Mouse (Mus musculus): Measurements from ENCODE around the gene Inpp1. TPM values are rescaled to one million over a fixed set of nuclear protein-coding genes. Genes with fewer than 3 reads are reported as not detected.

Inpp1 gene
- total and polyA plus RNA-seq, 3 experiments = 8.9 to 20.6 (median 18.3) TPM

- no peak for DNase-seq
- Histone ChIP-seq H3K36me3 (ENCODE audit: control insufficient read depth, insufficient read depth, low read length) (no peaks in the 10 kb centered on the region; the same call in 1 of the 2 replicates), H3K4me1 (ENCODE audit: control insufficient read depth, insufficient read depth, low read length) (no peaks in the 10 kb centered on the region), H3K4me3 (no peak overlapping the region), H3K9ac (ENCODE audit: low read depth, low read length) (no peak overlapping the region), H3K79me2 (replicated peaks; ENCODE audit: control insufficient read depth, insufficient read depth, low read length) (no peaks in the 10 kb centered on the region), H3K27ac (no peak overlapping the region), H3K27me3 (ENCODE audit: control insufficient read depth, insufficient read depth, low read length) (no peaks in the 10 kb centered on the region)
- intact Hi-C loops (cut with DNase I) = no loop called here
- 100% methylated on average over 1 of the region's 1 CpGs for WGBS
- TF ChIP-seq CTCF (IDR thresholded peaks at IDR 0.05) (no peak), EP300 (IDR thresholded peaks at IDR 0.05; ENCODE audit: insufficient read depth, low read depth, low read length) (no peak), POLR2A (IDR thresholded peaks at IDR 0.05; ENCODE audit: insufficient read depth, low read depth, low read length) (no peak)
Measured at GRCm38 (mm10) chr1:52787254-52787653, 30.2 kb downstream of the Inpp1 start.

GRCm38 (mm10) chr1:52765176-52766111 is 52.0 kb downstream of the Inpp1 start:
- Histone ChIP-seq H3K27me3 (ENCODE audit: control insufficient read depth, insufficient read depth, low read length) (no peaks in the 10 kb centered on the region), H3K9ac (ENCODE audit: low read depth, low read length) (no peak overlapping the region), H3K36me3 (ENCODE audit: control insufficient read depth, insufficient read depth, low read length) (no peaks in the 10 kb centered on the region), H3K79me2 (replicated peaks; ENCODE audit: control insufficient read depth, insufficient read depth, low read length) (no peaks in the 10 kb centered on the region), H3K27ac (no peak overlapping the region), H3K4me1 (ENCODE audit: control insufficient read depth, insufficient read depth, low read length) (no peaks in the 10 kb centered on the region), H3K4me3 (no peak overlapping the region)
- WGBS = 54% methylated on average over 7 of the region's 7 CpGs
- no peak for TF ChIP-seq EP300 (IDR thresholded peaks at IDR 0.05; ENCODE audit: insufficient read depth, low read depth, low read length)
- no peak for TF ChIP-seq CTCF (IDR thresholded peaks at IDR 0.05)
- no peak for TF ChIP-seq POLR2A (IDR thresholded peaks at IDR 0.05; ENCODE audit: insufficient read depth, low read depth, low read length)
- no peak for DNase-seq
- intact Hi-C loops (cut with DNase I) = no loop called here

GRCm38 (mm10) chr1:52763894-52764809 is 53.3 kb downstream of the Inpp1 start:
- no peak for TF ChIP-seq CTCF (IDR thresholded peaks at IDR 0.05)
- no peak for TF ChIP-seq EP300 (IDR thresholded peaks at IDR 0.05; ENCODE audit: insufficient read depth, low read depth, low read length)
- TF ChIP-seq POLR2A (IDR thresholded peaks at IDR 0.05; ENCODE audit: insufficient read depth, low read depth, low read length) = no peak
- Histone ChIP-seq H3K4me1 (ENCODE audit: control insufficient read depth, insufficient read depth, low read length) (no peaks in the 10 kb centered on the region), H3K27ac (no peak overlapping the region), H3K4me3 (no peak overlapping the region), H3K27me3 (ENCODE audit: control insufficient read depth, insufficient read depth, low read length) (no peaks in the 10 kb centered on the region), H3K9ac (ENCODE audit: low read depth, low read length) (no peak overlapping the region), H3K79me2 (replicated peaks; ENCODE audit: control insufficient read depth, insufficient read depth, low read length) (no peaks in the 10 kb centered on the region), H3K36me3 (ENCODE audit: control insufficient read depth, insufficient read depth, low read length) (no peaks in the 10 kb centered on the region)
- WGBS = 64% methylated on average over 4 of the region's 4 CpGs
- intact Hi-C loops (cut with DNase I) = no loop called here
- DNase-seq = no peak

- Histone ChIP-seq H3K4me3 (no peak overlapping the region), H3K27ac (no peak overlapping the region), H3K9ac (ENCODE audit: low read depth, low read length) (no peak overlapping the region), H3K27me3 (ENCODE audit: control insufficient read depth, insufficient read depth, low read length) (no peaks in the 10 kb centered on the region), H3K79me2 (replicated peaks; ENCODE audit: control insufficient read depth, insufficient read depth, low read length) (no peaks in the 10 kb centered on the region), H3K4me1 (ENCODE audit: control insufficient read depth, insufficient read depth, low read length) (no peaks in the 10 kb centered on the region), H3K36me3 (ENCODE audit: control insufficient read depth, insufficient read depth, low read length) (no peaks in the 10 kb centered on the region)
- intact Hi-C loops (cut with DNase I) = loop anchor here (10.0 kb wide), 1 partner anchor 263 kb away; no protein-coding TSS in a partner anchor
- no peak for DNase-seq
- TF ChIP-seq POLR2A (IDR thresholded peaks at IDR 0.05; ENCODE audit: insufficient read depth, low read depth, low read length) = no peak
- TF ChIP-seq EP300 (IDR thresholded peaks at IDR 0.05; ENCODE audit: insufficient read depth, low read depth, low read length) = no peak
- TF ChIP-seq CTCF (IDR thresholded peaks at IDR 0.05) = no peak
- 56% methylated on average over 1 of the region's 1 CpGs for WGBS
Measured at GRCm38 (mm10) chr1:52758174-52758573, 59.3 kb downstream of the Inpp1 start.

GRCm38 (mm10) chr1:52754331-52754730 is 63.2 kb downstream of the Inpp1 start:
- no peaks in the 10 kb centered on the region for H3K4me1 ChIP-seq (ENCODE audit: control insufficient read depth, insufficient read depth, low read length)
- intact Hi-C loops (cut with DNase I) = loop anchor here (10.0 kb wide), 1 partner anchor 260 kb away; no protein-coding TSS in a partner anchor
- no peak for TF ChIP-seq POLR2A (IDR thresholded peaks at IDR 0.05; ENCODE audit: insufficient read depth, low read depth, low read length)
- WGBS = 91% methylated on average over 1 of the region's 1 CpGs
- no peaks in the 10 kb centered on the region for H3K79me2 ChIP-seq (replicated peaks; ENCODE audit: control insufficient read depth, insufficient read depth, low read length)
- no peak overlapping the region for H3K4me3 ChIP-seq
- H3K36me3 ChIP-seq (ENCODE audit: control insufficient read depth, insufficient read depth, low read length) = no peaks in the 10 kb centered on the region
- H3K27ac ChIP-seq = no peak overlapping the region
- no peak overlapping the region for H3K9ac ChIP-seq (ENCODE audit: low read depth, low read length)
- no peak for DNase-seq
- H3K27me3 ChIP-seq (ENCODE audit: control insufficient read depth, insufficient read depth, low read length) = no peaks in the 10 kb centered on the region

Data from heart, adult 2 months (tissue).